Comparison of ENCODE assay signal across 13 mouse cellular contexts in genomic region chr13:62907527-62908162, GRCm38 (mm10). TPM values are rescaled to one million over a fixed set of nuclear protein-coding genes. Genes with fewer than 3 reads are reported as not detected.
DNase-seq lines count a peak whose midpoint lies in the region; ATAC-seq and TF ChIP-seq lines count a peak whose summit lies in the region.
"Had no signal": no experiment of that assay in that cellular context is flagged by ENCODE, and none has a peak within 500 bp of the region (broad histone marks: within the 10 kb centered on the region; RNA-seq: fewer than 3 reads in every experiment).

No protein-coding gene starts in this region.

- H3K36me3 ChIP-seq in embryonic facial prominence, embryonic 11.5 days (replicated peaks; ENCODE audit: control insufficient read depth, insufficient read depth, low read depth, low read length): no peaks in the 10 kb centered on the region
- H3K36me3 ChIP-seq in embryonic facial prominence, embryonic 10.5 days (replicated peaks): no peaks in the 10 kb centered on the region
- no peaks in the 10 kb centered on the region for H3K36me3 ChIP-seq in intestine, embryonic 16.5 days (ENCODE audit: control insufficient read depth, insufficient read depth, low read length)
- H3K36me3 ChIP-seq: limb, embryonic 10.5 days had no signal

- no peaks in the 10 kb centered on the region for H3K27me3 ChIP-seq in embryonic facial prominence, embryonic 11.5 days (ENCODE audit: control insufficient read depth, insufficient read depth, low read length)
- no peaks in the 10 kb centered on the region for H3K27me3 ChIP-seq in embryonic facial prominence, embryonic 10.5 days (replicated peaks; ENCODE audit: low read depth, poor library complexity, severe bottlenecking)
- H3K27me3 ChIP-seq in intestine, embryonic 16.5 days (replicated peaks; ENCODE audit: control insufficient read depth, insufficient read depth, low read length): no peaks in the 10 kb centered on the region

- peak; percentile 12 for DNase-seq in embryonic facial prominence, embryonic 11.5 days (ENCODE audit: low spot score)
- no peak for DNase-seq in embryonic facial prominence, embryonic 10.5 days (ENCODE audit: low spot score)
- peak in 1 of 2 experiments; percentile 45 for DNase-seq in layer of hippocampus, adult 2 months (ENCODE audit: low spot score in 2 of 2)
- no peak for DNase-seq in layer of hippocampus, postnatal 10 days (ENCODE audit: low spot score in 2 of 2)
- peak; percentile 67 for DNase-seq in brain, adult 2 months (ENCODE audit: low read depth, low spot score)
- no peak for DNase-seq in adrenal gland, adult (ENCODE audit: inconsistent age in 2 of 2, low spot score in 1 of 2)
- DNase-seq in adrenal gland, postnatal 25 days: no peak
- DNase-seq: cerebellum, postnatal 14 days; gastrocnemius, postnatal 10 days had no signal

- ATAC-seq in embryonic facial prominence, embryonic 11.5 days (replicated peaks; ENCODE audit: insufficient number of reproducible peaks, low FRiP score, low TSS enrichment, low read depth): no peak
- no peak; the same call in 1 of the 2 replicates for ATAC-seq in intestine, embryonic 16.5 days

- no peaks in the 10 kb centered on the region for H3K9me3 ChIP-seq in embryonic facial prominence, embryonic 11.5 days (replicated peaks; ENCODE audit: control insufficient read depth, low read length)
- H3K9me3 ChIP-seq in embryonic facial prominence, embryonic 10.5 days: no peaks in the 10 kb centered on the region
- H3K9me3 ChIP-seq in intestine, embryonic 16.5 days (ENCODE audit: control insufficient read depth, low read length): no peaks in the 10 kb centered on the region
- H3K9me3 ChIP-seq: limb, embryonic 10.5 days had no signal

- H3K4me2 ChIP-seq in embryonic facial prominence, embryonic 11.5 days (ENCODE audit: low read depth, low read length): no peak overlapping the region
- H3K4me2 ChIP-seq in intestine, embryonic 16.5 days (ENCODE audit: low read depth, low read length): peak overlapping the region; percentile 29; the same call in 1 of the 2 replicates

- no peak overlapping the region for H3K9ac ChIP-seq in embryonic facial prominence, embryonic 11.5 days (replicated peaks; ENCODE audit: low read length)
- H3K9ac ChIP-seq in intestine, embryonic 16.5 days (ENCODE audit: low read depth, low read length): 0 out of 2 replicates have a peak overlapping the region, but pooled peaks have one; percentile 38

- no peak for TF ChIP-seq CTCF in layer of hippocampus, adult 2 months (conservative IDR thresholded peaks at IDR 0.05)

- no peaks in the 10 kb centered on the region for H3K4me1 ChIP-seq in embryonic facial prominence, embryonic 11.5 days (ENCODE audit: control insufficient read depth, insufficient read depth, low read length)
- H3K4me1 ChIP-seq in embryonic facial prominence, embryonic 10.5 days: peaks cover 18% of the 10 kb centered on the region
- H3K4me1 ChIP-seq in intestine, embryonic 16.5 days (ENCODE audit: control insufficient read depth, insufficient read depth, low read length): peaks cover 6% of the 10 kb centered on the region

- 54% methylated on average over 14 of the region's 14 CpGs for WGBS in embryonic facial prominence, embryonic 11.5 days
- 69% methylated on average over 14 of the region's 14 CpGs for WGBS in embryonic facial prominence, embryonic 10.5 days
- WGBS in intestine, embryonic 16.5 days: 67% methylated on average over 14 of the region's 14 CpGs

- H3K27ac ChIP-seq in embryonic facial prominence, embryonic 11.5 days (replicated peaks; ENCODE audit: low read depth, low read length): no peak overlapping the region
- H3K27ac ChIP-seq in embryonic facial prominence, embryonic 10.5 days (replicated peaks): no peak overlapping the region
- peak overlapping the region; percentile 41; the same call in 1 of the 2 replicates for H3K27ac ChIP-seq in layer of hippocampus, adult 2 months
- peak overlapping the region; percentile 81 for H3K27ac ChIP-seq in intestine, embryonic 16.5 days (ENCODE audit: low read length)
- H3K27ac ChIP-seq: limb, embryonic 10.5 days had no signal

- no peak overlapping the region for H3K4me3 ChIP-seq in embryonic facial prominence, embryonic 11.5 days (ENCODE audit: low read depth, low read length)
- H3K4me3 ChIP-seq in embryonic facial prominence, embryonic 10.5 days: no peak overlapping the region
- peak overlapping the region; percentile 36; the same call in 1 of the 2 replicates for H3K4me3 ChIP-seq in layer of hippocampus, adult 2 months
- no peak overlapping the region for H3K4me3 ChIP-seq in intestine, embryonic 16.5 days (ENCODE audit: low read length)
- H3K4me3 ChIP-seq: limb, embryonic 10.5 days had no signal

RNA-seq across cellular contexts. Expression of gene Fbp1, which starts 19.6 kb away (rescaled TPM):
- 0.31 TPM in 1 of 2 replicates, not detected in the other for polyA plus RNA-seq in embryonic facial prominence, embryonic 11.5 days (2014; fragmentation: Nextera tagmentation; extraction: Ambion mirVana)
- polyA plus RNA-seq in embryonic facial prominence, embryonic 10.5 days (2016; fragmentation: Nextera tagmentation; extraction: Ambion mirVana): not detected in 2 replicates
- under 1 TPM in 1 of 2 experiments, not detected in 1; 0.61 TPM for total RNA-seq in layer of hippocampus, adult 2 months (2021)
- total RNA-seq in layer of hippocampus, postnatal 10 days (2021): 1 to 10 TPM; 1.1 to 1.6 TPM
- polyA plus RNA-seq in intestine, embryonic 16.5 days (2015; fragmentation: Nextera tagmentation; extraction: Ambion mirVana): 6.3 and 12.4 TPM in 2 replicates
- total RNA-seq in adrenal gland, postnatal 25 days (2021): 0.70 and 10.3 TPM in 2 replicates
- polyA plus RNA-seq: limb, embryonic 10.5 days had no signal

RNA-seq across cellular contexts. Expression of gene Fbp2, which starts 49.4 kb away (rescaled TPM):
- 0.21 and 0.22 TPM in 2 replicates for polyA plus RNA-seq in embryonic facial prominence, embryonic 11.5 days (2014; fragmentation: Nextera tagmentation; extraction: Ambion mirVana)
- 0.33 and 0.36 TPM in 2 replicates for polyA plus RNA-seq in embryonic facial prominence, embryonic 10.5 days (2016; fragmentation: Nextera tagmentation; extraction: Ambion mirVana)
- total RNA-seq in layer of hippocampus, adult 2 months (2021): not detected
- total RNA-seq in layer of hippocampus, postnatal 10 days (2021): under 1 TPM in 1 of 2 experiments, not detected in 1; 0.58 TPM
- 406 and 487 TPM in 2 replicates for polyA plus RNA-seq in intestine, embryonic 16.5 days (2015; fragmentation: Nextera tagmentation; extraction: Ambion mirVana)
- 2.9 and 3.2 TPM in 2 replicates for total RNA-seq in adrenal gland, postnatal 25 days (2021)
- total RNA-seq: layer of hippocampus, adult 18-20 months; monocyte, adult 5-6 weeks had no signal

RNA-seq across cellular contexts. Expression of gene 2010111I01Rik, which starts 57.0 kb away (rescaled TPM):
- 125 and 136 TPM in 2 replicates for polyA plus RNA-seq in embryonic facial prominence, embryonic 11.5 days (2014; fragmentation: Nextera tagmentation; extraction: Ambion mirVana)
- polyA plus RNA-seq in embryonic facial prominence, embryonic 10.5 days (2016; fragmentation: Nextera tagmentation; extraction: Ambion mirVana): 67.1 and 88.8 TPM in 2 replicates
- 10 to 100 TPM; 89.8 to 91.4 TPM for total RNA-seq in layer of hippocampus, adult 2 months (2021)
- total RNA-seq in layer of hippocampus, postnatal 10 days (2021): 10 to 100 TPM; 66.2 to 78.6 TPM
- polyA plus RNA-seq in intestine, embryonic 16.5 days (2015; fragmentation: Nextera tagmentation; extraction: Ambion mirVana): 92.8 and 98.7 TPM in 2 replicates
- total RNA-seq in adrenal gland, postnatal 25 days (2021): 127 and 153 TPM in 2 replicates

Comparison
In these comparisons a context has a peak if more than half of its experiments do, and no peak if none do; other contexts are left out.
1. DNase-seq: peak in embryonic facial prominence, embryonic 11.5 days (single experiment) and brain, adult 2 months (single experiment); none in embryonic facial prominence, embryonic 10.5 days (single experiment), layer of hippocampus, postnatal 10 days (0 of 2), adrenal gland, adult (0 of 2) and adrenal gland, postnatal 25 days (single experiment).
2. H3K27ac ChIP-seq: peak in layer of hippocampus, adult 2 months (single experiment) and intestine, embryonic 16.5 days (single experiment); none in embryonic facial prominence, embryonic 11.5 days (single experiment) and embryonic facial prominence, embryonic 10.5 days (single experiment).